Mouse (Mus musculus) c-Kit-positive CD71-positive TER-119-positive erythroid progenitor cells, embryonic 14.5 days (primary cell): ENCODE results near the gene Eml2.
A peak's percentile ranks its signal among the peaks of the same experiment; 100 is the strongest.

ENCODE experiments used
- DNase-seq: peaks from one replicate; pipeline ENCODE4 v3.0.0-alpha.2; 2013; ENCODE audit warnings: low spot score

Gene Eml2

GRCm38 (mm10) chr7:19202065-19202850 lies 26.0 kb downstream of the Eml2 start:
- no peak for DNase-seq

- DNase-seq: no peak
These were observed 32.1 kb downstream of the Eml2 start for GRCm38 (mm10) chr7:19208201-19208910.

- DNase-seq: no peak
These were observed 32.8 kb downstream of the Eml2 start for GRCm38 (mm10) chr7:19208944-19209472.

GRCm38 (mm10) chr7:19209494-19209893 lies 33.3 kb downstream of the Eml2 start:
- DNase-seq: no peak

GRCm38 (mm10) chr7:19210010-19210409 lies 33.8 kb downstream of the Eml2 start:
- no peak for DNase-seq

GRCm38 (mm10) chr7:19211041-19211675 lies 34.9 kb downstream of the Eml2 start:
- DNase-seq: no peak

- DNase-seq: no peak
These were observed 36.0 kb downstream of the Eml2 start, which contains the start of gene Gpr4 for GRCm38 (mm10) chr7:19211996-19212755. Gene Gpr4 (plus strand): TSS chr7:19212538.

- no peak for DNase-seq
These were observed 37.2 kb downstream of the Eml2 start for GRCm38 (mm10) chr7:19213385-19213784.

- DNase-seq: no peak
These were observed 38.1 kb downstream of the Eml2 start for GRCm38 (mm10) chr7:19214369-19214768.

- no peak for DNase-seq
These were observed 38.7 kb downstream of the Eml2 start for GRCm38 (mm10) chr7:19214940-19215339.

GRCm38 (mm10) chr7:19217492-19217891 lies 41.3 kb downstream of the Eml2 start:
- DNase-seq: no peak

GRCm38 (mm10) chr7:19217944-19218343 lies 41.7 kb downstream of the Eml2 start:
- DNase-seq: no peak

GRCm38 (mm10) chr7:19220061-19220460 lies 43.8 kb downstream of the Eml2 start:
- DNase-seq: no peak

GRCm38 (mm10) chr7:19222189-19222588 lies 46.0 kb downstream of the Eml2 start:
- DNase-seq: no peak

GRCm38 (mm10) chr7:19222875-19223274 lies 46.7 kb downstream of the Eml2 start:
- no peak for DNase-seq

GRCm38 (mm10) chr7:19224933-19225332 lies 48.7 kb downstream of the Eml2 start:
- peak; percentile 70 for DNase-seq

GRCm38 (mm10) chr7:19226817-19227797 lies 50.9 kb downstream of the Eml2 start:
- DNase-seq: no peak

GRCm38 (mm10) chr7:19227883-19228792 lies 51.9 kb downstream of the Eml2 start, which contains the start of gene Opa3:
Gene Opa3 (plus strand): TSS chr7:19228334.
- peak; percentile 100 for DNase-seq

- DNase-seq: no peak
These were observed 52.5 kb downstream of the Eml2 start for GRCm38 (mm10) chr7:19228793-19229148.

GRCm38 (mm10) chr7:19229404-19229803 lies 53.2 kb downstream of the Eml2 start:
- no peak for DNase-seq
